In genomic region chr9:50727171-50727924, GRCm38 (mm10) we compare ENCODE assay signal across 7 mouse cellular contexts. TPM values are rescaled to one million over a fixed set of nuclear protein-coding genes. Genes with fewer than 3 reads are reported as not detected.
DNase-seq lines count a peak whose midpoint lies in the region; ATAC-seq and TF ChIP-seq lines count a peak whose summit lies in the region.

No protein-coding gene starts in this region.

- H3K9ac ChIP-seq in heart, embryonic 14.5 days (ENCODE audit: low read length) = peak overlapping the region; percentile 81
- peak overlapping the region; percentile 84 for H3K9ac ChIP-seq in limb, embryonic 11.5 days (ENCODE audit: low read length)

- no peaks in the 10 kb centered on the region for H3K9me3 ChIP-seq in heart, embryonic 14.5 days (ENCODE audit: control insufficient read depth, low read length)
- H3K9me3 ChIP-seq in limb, embryonic 11.5 days (ENCODE audit: control insufficient read depth, low read length) = no peaks in the 10 kb centered on the region

- no peaks in the 10 kb centered on the region for H3K36me3 ChIP-seq in thymus, adult 2 months (ENCODE audit: control insufficient read depth, insufficient read depth, low read length)
- H3K36me3 ChIP-seq in heart, embryonic 14.5 days (ENCODE audit: control insufficient read depth, insufficient read depth, low read length) = no peaks in the 10 kb centered on the region
- H3K36me3 ChIP-seq in limb, embryonic 11.5 days (ENCODE audit: control insufficient read depth, insufficient read depth, low read length) = no peaks in the 10 kb centered on the region

- H3K4me3 ChIP-seq in thymus, adult 2 months (ENCODE audit: control insufficient read depth, insufficient read depth, low read length) = peak overlapping the region; percentile 10; the same call in 1 of the 2 replicates
- H3K4me3 ChIP-seq in heart, embryonic 14.5 days (ENCODE audit: control insufficient read depth in 1 of 2, insufficient read depth in 1 of 2, low read depth in 1 of 2, low read length in 2 of 2) = peak overlapping the region; percentile 59 to 74
- H3K4me3 ChIP-seq in limb, embryonic 11.5 days (ENCODE audit: low read depth, low read length) = peak overlapping the region; percentile 68

- peaks cover 7% of the 10 kb centered on the region; the same call in 1 of the 2 replicates for H3K27me3 ChIP-seq in thymus, adult 2 months (ENCODE audit: control insufficient read depth, insufficient read depth, low read length)
- no peaks in the 10 kb centered on the region for H3K27me3 ChIP-seq in heart, embryonic 14.5 days (ENCODE audit: control insufficient read depth, insufficient read depth, low read length)
- H3K27me3 ChIP-seq in limb, embryonic 11.5 days (ENCODE audit: control insufficient read depth, insufficient read depth, low read length) = no peaks in the 10 kb centered on the region

- ATAC-seq in heart, embryonic 14.5 days (ENCODE audit: insufficient number of reproducible peaks, insufficient read depth, low FRiP score, low read depth) = no peak; the same call in 1 of the 2 replicates
- peak; percentile 24; the same call in 1 of the 2 replicates for ATAC-seq in limb, embryonic 11.5 days (ENCODE audit: insufficient number of reproducible peaks, low FRiP score, low TSS enrichment, low read depth)

- no peak for DNase-seq in thymus, adult 2 months
- no peak for DNase-seq in thymus, postnatal 0 days (ENCODE audit: low spot score)
- DNase-seq in cerebellum, adult 9-11 months = peak; percentile 74
- DNase-seq in limb, embryonic 11.5 days (ENCODE audit: low spot score) = peak; percentile 58
- peak; percentile 54 for DNase-seq in retina, postnatal 1 day
- no peak for DNase-seq in natural killer cell, adult 2 months (ENCODE audit: low spot score in 2 of 2)

- no peaks in the 10 kb centered on the region; the same call in 1 of the 2 replicates for H3K4me1 ChIP-seq in thymus, adult 2 months (replicated peaks; ENCODE audit: control insufficient read depth, insufficient read depth, low read length)
- H3K4me1 ChIP-seq in heart, embryonic 14.5 days (ENCODE audit: control insufficient read depth in 2 of 2, insufficient read depth in 2 of 2, low read length in 2 of 2) = peaks cover 27 to 50% of the 10 kb centered on the region in 2 experiments
- peaks cover 19% of the 10 kb centered on the region for H3K4me1 ChIP-seq in limb, embryonic 11.5 days (ENCODE audit: control insufficient read depth, insufficient read depth, low read length)

- no peak overlapping the region for H3K27ac ChIP-seq in thymus, adult 2 months (ENCODE audit: control insufficient read depth, insufficient read depth, low read length)
- H3K27ac ChIP-seq in heart, embryonic 14.5 days (replicated peaks in 1 of 2; ENCODE audit: control insufficient read depth in 1 of 2, insufficient read depth in 1 of 2, low read depth in 2 of 2, low read length in 2 of 2) = peak overlapping the region; percentile 43 to 71
- H3K27ac ChIP-seq in limb, embryonic 11.5 days (replicated peaks; ENCODE audit: low read depth, low read length) = peak overlapping the region; percentile 81

- TF ChIP-seq POLR2A in thymus, adult 2 months (IDR thresholded peaks at IDR 0.05; ENCODE audit: control insufficient read depth, extremely low read depth, insufficient read depth, low read length, poor library complexity) = no peak

- 30% methylated on average over 30 of the region's 30 CpGs for WGBS in thymus, adult 2 months
- WGBS in heart, embryonic 14.5 days = 5% methylated on average over 30 of the region's 30 CpGs
- 2% methylated on average over 29 of the region's 30 CpGs for WGBS in limb, embryonic 11.5 days

- H3K4me2 ChIP-seq in heart, embryonic 14.5 days (ENCODE audit: low read length) = peak overlapping the region; percentile 91
- H3K4me2 ChIP-seq in limb, embryonic 11.5 days (ENCODE audit: low read depth, severe bottlenecking) = peak overlapping the region; percentile 83

- no peak for TF ChIP-seq CTCF in thymus, adult 2 months (IDR thresholded peaks at IDR 0.05; ENCODE audit: borderline replicate concordance, control insufficient read depth, extremely low read depth, insufficient read depth, low read length, poor library complexity)

RNA-seq across cellular contexts. Expression of gene Dixdc1, which starts 12.0 kb away (rescaled TPM):
- polyA plus RNA-seq in thymus, adult 2 months (2012; rRNA removed) = 0.37 and 0.77 TPM in 2 replicates
- polyA plus RNA-seq in thymus, postnatal 0 days (2015; fragmentation: Nextera tagmentation; extraction: Ambion mirVana) = 0.91 and 1.0 TPM in 2 replicates
- 11.9 and 12.5 TPM in 2 replicates for polyA plus RNA-seq in heart, embryonic 14.5 days (2014; fragmentation: Nextera tagmentation; extraction: Ambion mirVana)
- 27.6 and 30.6 TPM in 2 replicates for polyA plus RNA-seq in limb, embryonic 11.5 days (2014; fragmentation: Nextera tagmentation; extraction: Ambion mirVana)

RNA-seq across cellular contexts. Expression of gene 2310030G06Rik, which starts 19.0 kb away (rescaled TPM):
- polyA plus RNA-seq in thymus, adult 2 months (2012; rRNA removed) = 1.6 and 3.6 TPM in 2 replicates
- 6.2 and 6.3 TPM in 2 replicates for polyA plus RNA-seq in thymus, postnatal 0 days (2015; fragmentation: Nextera tagmentation; extraction: Ambion mirVana)
- 10.3 and 11.4 TPM in 2 replicates for polyA plus RNA-seq in heart, embryonic 14.5 days (2014; fragmentation: Nextera tagmentation; extraction: Ambion mirVana)
- 1.7 and 2.8 TPM in 2 replicates for polyA plus RNA-seq in limb, embryonic 11.5 days (2014; fragmentation: Nextera tagmentation; extraction: Ambion mirVana)

RNA-seq across cellular contexts. Expression of gene Cryab, which starts 23.8 kb away (rescaled TPM):
- 29.7 and 146 TPM in 2 replicates for polyA plus RNA-seq in thymus, adult 2 months (2012; rRNA removed)
- 17.2 and 17.5 TPM in 2 replicates for polyA plus RNA-seq in thymus, postnatal 0 days (2015; fragmentation: Nextera tagmentation; extraction: Ambion mirVana)
- polyA plus RNA-seq in heart, embryonic 14.5 days (2014; fragmentation: Nextera tagmentation; extraction: Ambion mirVana) = 1,286 and 1,345 TPM in 2 replicates
- polyA plus RNA-seq in limb, embryonic 11.5 days (2014; fragmentation: Nextera tagmentation; extraction: Ambion mirVana) = 8.9 and 13.3 TPM in 2 replicates

RNA-seq across cellular contexts. Expression of gene Hspb2, which starts 24.8 kb away (rescaled TPM):
- 3.8 and 16.7 TPM in 2 replicates for polyA plus RNA-seq in thymus, adult 2 months (2012; rRNA removed)
- 2.0 and 2.7 TPM in 2 replicates for polyA plus RNA-seq in thymus, postnatal 0 days (2015; fragmentation: Nextera tagmentation; extraction: Ambion mirVana)
- 312 and 322 TPM in 2 replicates for polyA plus RNA-seq in heart, embryonic 14.5 days (2014; fragmentation: Nextera tagmentation; extraction: Ambion mirVana)
- polyA plus RNA-seq in limb, embryonic 11.5 days (2014; fragmentation: Nextera tagmentation; extraction: Ambion mirVana) = 3.1 and 3.5 TPM in 2 replicates

RNA-seq across cellular contexts. Expression of gene Fdxacb1, which starts 40.7 kb away (rescaled TPM):
- polyA plus RNA-seq in thymus, adult 2 months (2012; rRNA removed) = 4.5 and 4.7 TPM in 2 replicates
- 8.4 and 9.1 TPM in 2 replicates for polyA plus RNA-seq in thymus, postnatal 0 days (2015; fragmentation: Nextera tagmentation; extraction: Ambion mirVana)
- 9.0 and 9.1 TPM in 2 replicates for polyA plus RNA-seq in heart, embryonic 14.5 days (2014; fragmentation: Nextera tagmentation; extraction: Ambion mirVana)
- 11.8 and 12.5 TPM in 2 replicates for polyA plus RNA-seq in limb, embryonic 11.5 days (2014; fragmentation: Nextera tagmentation; extraction: Ambion mirVana)

Comparison
In these comparisons a context has a peak if more than half of its experiments do, and no peak if none do; other contexts are left out.
1. DNase-seq: peak in cerebellum, adult 9-11 months (single experiment), limb, embryonic 11.5 days (single experiment) and retina, postnatal 1 day (single experiment); none in thymus, adult 2 months (single experiment), thymus, postnatal 0 days (single experiment) and natural killer cell, adult 2 months (0 of 2).
2. H3K4me3 ChIP-seq: peak in every context shown above with its lines; median percentile 68 in limb, embryonic 11.5 days; 66 in heart, embryonic 14.5 days; 10 in thymus, adult 2 months.